Mouse (Mus musculus): ENCODE measurements around the gene Klhl21.
"Not testable (repeated sequence)": the region's sequence is repeated elsewhere in the genome, so short reads cannot be mapped to it uniquely, and the experiment has no call there.

Klhl21 gene

GRCm38 (mm10) chr4:152026751-152027508 is 18.3 kb downstream of the Klhl21 start:
- no peak for DNase-seq

GRCm38 (mm10) chr4:152027524-152027923 is 18.9 kb downstream of the Klhl21 start, which contains the start of gene Zbtb48:
Gene Zbtb48, minus strand, starts transcription at chr4:152027671.
- DNase-seq, result peak; percentile 98

- DNase-seq, result no peak
Measured at GRCm38 (mm10) chr4:152028456-152028855, 19.9 kb downstream of the Klhl21 start.

- no peak for DNase-seq
Measured at GRCm38 (mm10) chr4:152029087-152029486, 20.5 kb downstream of the Klhl21 start.

GRCm38 (mm10) chr4:152029997-152030396 is 21.4 kb downstream of the Klhl21 start:
- no peak for DNase-seq

GRCm38 (mm10) chr4:152032922-152033321 is 24.3 kb downstream of the Klhl21 start:
- DNase-seq, result no peak

GRCm38 (mm10) chr4:152036464-152036863 is 27.9 kb downstream of the Klhl21 start:
- DNase-seq, result not testable (repeated sequence)

GRCm38 (mm10) chr4:152038225-152038984 is 29.8 kb downstream of the Klhl21 start, which contains the start of gene Tas1r1:
Gene Tas1r1, minus strand, starts transcription at chr4:152038568.
- no peak for DNase-seq

- DNase-seq, result peak; percentile 88 to 92
Measured at GRCm38 (mm10) chr4:152038985-152039830, 30.6 kb downstream of the Klhl21 start, which contains the start of gene Nol9. Gene Nol9, plus strand, starts transcription at chr4:152039321.

GRCm38 (mm10) chr4:152039831-152040310 is 31.3 kb downstream of the Klhl21 start:
- no peak for DNase-seq

- DNase-seq, result no peak
Measured at GRCm38 (mm10) chr4:152041924-152042641, 33.5 kb downstream of the Klhl21 start.

- DNase-seq, result no peak
Measured at GRCm38 (mm10) chr4:152043171-152043570, 34.6 kb downstream of the Klhl21 start.

- DNase-seq, result peak; percentile 51 to 55
Measured at GRCm38 (mm10) chr4:152044609-152045008, 36.0 kb downstream of the Klhl21 start.

GRCm38 (mm10) chr4:152062390-152063110 is 53.9 kb downstream of the Klhl21 start:
- DNase-seq, result peak; percentile 75 to 85

GRCm38 (mm10) chr4:152067280-152067679 is 58.7 kb downstream of the Klhl21 start:
- DNase-seq, result no peak

Measured in kidney, adult 8-10 months (tissue).